Mouse (Mus musculus) midbrain, embryonic 13.5 days (tissue): Measurements from ENCODE around the gene Pptc7. TPM values are rescaled to one million over a fixed set of nuclear protein-coding genes. Genes with fewer than 3 reads are reported as not detected.

Experiments used
- ATAC-seq: fragments of 200-750 bp; cut with Nextera tagmentation; 2 replicates; pipeline ENCODE4 v1.8.0; 2017; ENCODE audit warnings: mild to moderate bottlenecking, moderate TSS enrichment, moderate library complexity
- H3K27ac ChIP-seq: fragments of 300-500 bp; sonication (generic); 2 replicates; pipeline ENCODE4 v1.5.1; 2015; ENCODE audit warnings: inconsistent platforms, mild to moderate bottlenecking, moderate library complexity
- H3K27me3 ChIP-seq: fragments of 300-500 bp; sonication (generic); 2 replicates; pipeline ENCODE4 v1.6.1; 2015; ENCODE audit warnings: mild to moderate bottlenecking, inconsistent platforms
- H3K36me3 ChIP-seq: fragments of 300-500 bp; sonication (generic); 2 replicates; pipeline ENCODE4 v1.6.1; 2015; ENCODE audit warnings: mild to moderate bottlenecking, inconsistent platforms
- H3K4me1 ChIP-seq: fragments of 300-500 bp; sonication (generic); replicated peaks from 2 replicates; pipeline ENCODE4 v1.6.1; 2015; ENCODE audit warnings: inconsistent platforms
- H3K4me2 ChIP-seq: fragments of 300-500 bp; sonication (generic); replicated peaks from 2 replicates; pipeline ENCODE4 v1.6.1; 2015; ENCODE audit warnings: moderate library complexity, mild to moderate bottlenecking, inconsistent platforms
- H3K4me3 ChIP-seq: fragments of 300-500 bp; sonication (generic); replicated peaks from 2 replicates; pipeline ENCODE4 v1.5.1; 2015; ENCODE audit warnings: mild to moderate bottlenecking, inconsistent platforms
- H3K9ac ChIP-seq: fragments of 300-500 bp; sonication (generic); replicated peaks from 2 replicates; pipeline ENCODE4 v1.6.1; 2015; ENCODE audit warnings: mild to moderate bottlenecking, inconsistent platforms
- H3K9me3 ChIP-seq: fragments of 300-500 bp; sonication (generic); 2 replicates; pipeline ENCODE4 v1.6.1; 2016; ENCODE audit warnings: mild to moderate bottlenecking, inconsistent platforms
- WGBS: fragments of 180-500 bp; shearing (Covaris S2); methylation state at CpG from one replicate; pipeline ENCODE4 v1.1.7; 2015; 5-methylcytosine and 5-hydroxymethylcytosine counted together
- polyA plus RNA-seq: library from polyadenylated mRNA; unstranded; fragments of >200 nt; fragmentation: Nextera tagmentation; extraction: Ambion mirVana; gene quantifications from 2 replicates; pipeline ENCODE4 v1.2.1, GENCODE M21; 2015

Pptc7 gene
- polyA plus RNA-seq, 1 experiment from 2014 or later, result 9.1 TPM

- Histone ChIP-seq H3K4me3 (no peak overlapping the region), H3K9ac (no peak overlapping the region), H3K4me2 (no peak overlapping the region), H3K36me3 (peaks cover 21% of the 10 kb centered on the region), H3K9me3 (no peaks in the 10 kb centered on the region), H3K4me1 (peaks cover 62% of the 10 kb centered on the region), H3K27me3 (no peaks in the 10 kb centered on the region), H3K27ac (no peak overlapping the region)
- WGBS, result 67% methylated on average over 6 of the region's 6 CpGs
- no peak for ATAC-seq
These were observed 7.0 kb downstream of the Pptc7 start for GRCm38 (mm10) chr5:122291149-122291548.

GRCm38 (mm10) chr5:122291553-122292339, 7.6 kb downstream of the Pptc7 start:
- no peak overlapping the region for H3K4me3 ChIP-seq
- H3K4me1 ChIP-seq, result peaks cover 56% of the 10 kb centered on the region
- H3K27ac ChIP-seq, result no peak overlapping the region
- H3K9me3 ChIP-seq, result no peaks in the 10 kb centered on the region
- peaks cover 21% of the 10 kb centered on the region for H3K36me3 ChIP-seq
- no peak overlapping the region for H3K4me2 ChIP-seq
- no peak for ATAC-seq
- 76% methylated on average over 17 of the region's 17 CpGs for WGBS
- H3K9ac ChIP-seq, result 0 out of 2 replicates have a peak overlapping the region, but pooled peaks have one; percentile 4
- H3K27me3 ChIP-seq, result no peaks in the 10 kb centered on the region

GRCm38 (mm10) chr5:122293131-122293530, 9.0 kb downstream of the Pptc7 start:
- no peak overlapping the region for H3K4me3 ChIP-seq
- no peaks in the 10 kb centered on the region for H3K27me3 ChIP-seq
- H3K4me2 ChIP-seq, result no peak overlapping the region
- no peaks in the 10 kb centered on the region for H3K9me3 ChIP-seq
- 84% methylated on average over 6 of the region's 6 CpGs for WGBS
- no peak for ATAC-seq
- no peak overlapping the region for H3K9ac ChIP-seq
- H3K36me3 ChIP-seq, result peaks cover 9% of the 10 kb centered on the region; the same call in 1 of the 2 replicates
- no peak overlapping the region for H3K27ac ChIP-seq
- peaks cover 49% of the 10 kb centered on the region for H3K4me1 ChIP-seq

DNA sequence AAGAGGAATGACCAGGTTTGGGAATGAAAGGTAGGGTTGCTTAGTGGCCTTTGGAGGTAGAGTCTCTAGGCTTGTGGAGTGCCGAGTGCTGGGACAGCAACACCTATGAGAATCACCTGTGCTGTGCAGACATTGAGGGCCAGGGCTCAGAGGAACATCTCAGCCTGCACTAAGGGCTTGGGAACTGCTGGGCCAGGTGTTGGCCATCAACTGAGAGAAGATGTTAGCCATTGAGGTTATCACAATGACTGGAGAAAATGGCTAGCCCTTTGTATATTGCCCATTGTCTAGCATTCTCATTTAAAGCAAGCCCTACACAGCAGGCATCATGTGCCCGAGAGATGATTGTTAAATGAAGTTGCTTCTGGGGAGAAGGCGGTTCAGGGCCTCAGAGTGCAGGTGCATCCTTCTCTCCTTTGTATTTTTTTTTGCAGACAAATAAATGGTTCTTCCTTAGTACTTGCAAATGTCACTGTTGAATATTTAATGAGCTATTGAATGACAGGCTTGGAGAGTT, 10.1 kb downstream of the Pptc7 start:
- no peak overlapping the region for H3K4me3 ChIP-seq
- WGBS, result 38% methylated on average over 3 of the region's 3 CpGs
- no peaks in the 10 kb centered on the region for H3K9me3 ChIP-seq
- peak overlapping the region; percentile 51 for H3K27ac ChIP-seq
- ATAC-seq, result no peak
- H3K9ac ChIP-seq, result 0 out of 2 replicates have a peak overlapping the region, but pooled peaks have one; percentile 0
- no peak overlapping the region for H3K4me2 ChIP-seq
- H3K4me1 ChIP-seq, result peaks cover 49% of the 10 kb centered on the region
- H3K36me3 ChIP-seq, result 0 out of 2 replicates have a peak, but pooled peaks cover under 1% of the 10 kb centered on the region
- H3K27me3 ChIP-seq, result no peaks in the 10 kb centered on the region

DNA sequence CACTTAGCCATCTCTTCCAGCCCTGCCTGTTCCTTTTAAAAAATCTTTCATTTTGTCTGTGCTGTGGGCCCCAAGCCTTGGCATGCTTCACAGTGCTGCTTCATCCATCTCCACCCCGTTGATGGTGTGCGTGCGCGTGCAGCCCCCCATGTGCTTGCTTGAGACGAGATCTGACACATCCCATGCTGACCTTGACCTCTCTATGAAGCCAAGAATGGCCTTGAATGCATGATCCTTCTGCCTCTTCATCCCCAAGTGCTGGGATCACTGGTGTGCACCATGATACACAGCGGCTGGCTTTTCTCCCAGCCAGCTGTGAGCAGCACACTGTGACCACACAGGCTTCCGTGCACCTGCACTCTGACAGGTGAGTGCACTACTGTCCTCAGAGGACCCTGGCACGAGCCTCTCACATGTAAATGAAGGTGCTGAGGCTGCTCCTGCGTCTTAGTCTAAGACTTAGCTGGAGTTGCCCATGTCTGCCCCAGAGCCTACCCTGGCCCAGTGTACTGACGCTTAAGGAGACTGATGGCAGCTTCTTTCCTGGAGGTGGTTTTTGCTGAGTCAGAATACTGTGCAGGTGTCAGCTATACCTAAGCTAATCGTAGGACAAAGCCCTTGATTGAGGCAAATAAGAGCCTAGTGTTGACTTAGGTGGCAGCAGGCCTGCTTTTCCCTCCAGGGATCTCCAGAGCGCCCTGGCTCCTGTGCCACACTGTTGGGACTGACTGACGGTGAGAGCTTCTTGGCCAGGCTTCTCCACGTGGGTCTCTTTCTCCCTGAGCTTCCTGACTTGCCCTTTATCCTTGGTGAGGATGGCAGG, 11.2 kb downstream of the Pptc7 start:
- Histone ChIP-seq H3K4me2 (no peak overlapping the region), H3K27ac (peak overlapping the region; percentile 51), H3K4me3 (no peak overlapping the region), H3K9me3 (no peaks in the 10 kb centered on the region), H3K9ac (no peak overlapping the region), H3K36me3 (no peaks in the 10 kb centered on the region), H3K27me3 (no peaks in the 10 kb centered on the region), H3K4me1 (peaks cover 49% of the 10 kb centered on the region)
- WGBS, result 76% methylated on average over 14 of the region's 14 CpGs
- ATAC-seq, result no peak

DNA sequence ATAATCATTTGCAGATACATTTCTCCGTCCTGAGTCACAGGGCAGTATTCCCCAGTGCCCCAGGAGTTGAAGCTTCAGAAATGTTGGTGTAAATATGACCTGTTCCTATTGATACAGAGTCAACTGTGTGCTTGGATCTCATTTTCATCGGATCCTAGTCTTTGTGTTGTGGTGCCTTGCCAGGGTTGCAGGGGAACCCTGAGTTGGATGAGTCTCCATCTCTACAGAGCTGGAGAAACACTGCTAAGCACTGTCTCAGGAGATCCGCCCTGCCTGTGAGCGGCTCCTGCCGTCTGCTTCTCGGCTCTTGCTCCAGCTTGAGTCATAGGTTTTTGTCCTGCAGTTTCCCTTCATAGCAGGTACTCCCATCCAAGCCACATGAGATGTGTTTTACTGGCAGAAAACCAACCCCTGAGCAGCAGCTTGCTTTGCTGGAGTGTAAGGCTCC, 15.9 kb downstream of the Pptc7 start:
- Histone ChIP-seq H3K9me3 (no peaks in the 10 kb centered on the region), H3K27ac (no peak overlapping the region), H3K9ac (no peak overlapping the region), H3K4me1 (peaks cover 27% of the 10 kb centered on the region), H3K4me2 (no peak overlapping the region), H3K4me3 (no peak overlapping the region), H3K27me3 (no peaks in the 10 kb centered on the region), H3K36me3 (no peaks in the 10 kb centered on the region)
- ATAC-seq, result no peak
- WGBS, result 93% methylated on average over 6 of the region's 6 CpGs

- Histone ChIP-seq H3K27ac (no peak overlapping the region), H3K9ac (no peak overlapping the region)
- 75% methylated on average over 17 of the region's 17 CpGs for WGBS
These were observed 18.9 kb downstream of the Pptc7 start for GRCm38 (mm10) chr5:122302810-122303745.

DNA sequence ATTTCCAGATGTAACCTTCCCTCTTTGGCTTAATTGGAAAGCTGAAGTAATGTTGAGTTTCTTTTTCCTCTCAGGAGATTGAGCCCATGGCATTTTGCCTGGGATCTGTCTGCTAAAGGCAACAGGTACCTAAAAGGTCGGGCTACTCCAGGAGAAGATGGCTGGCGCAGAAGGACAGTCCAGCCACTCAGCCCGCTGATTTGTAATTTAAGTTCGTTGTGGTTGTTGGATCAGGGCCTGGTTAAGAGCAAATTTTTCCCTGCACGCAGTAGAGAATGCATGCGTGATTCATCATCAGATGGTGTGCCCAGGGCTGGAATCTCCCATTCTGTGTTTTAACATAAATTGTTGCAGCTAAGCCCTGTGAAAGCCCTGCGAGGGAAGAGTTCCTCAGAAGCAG, 19.8 kb downstream of the Pptc7 start:
- Histone ChIP-seq H3K27me3 (no peaks in the 10 kb centered on the region), H3K9me3 (no peaks in the 10 kb centered on the region), H3K9ac (no peak overlapping the region), H3K27ac (no peak overlapping the region), H3K36me3 (peaks cover 13% of the 10 kb centered on the region), H3K4me2 (no peak overlapping the region), H3K4me3 (no peak overlapping the region), H3K4me1 (peaks cover 20% of the 10 kb centered on the region)
- no peak for ATAC-seq
- 93% methylated on average over 7 of the region's 7 CpGs for WGBS

More at GRCm38 (mm10) chr5:122302810-122303745, 18.9 kb downstream of the Pptc7 start:
- Histone ChIP-seq H3K36me3 (peaks cover 5% of the 10 kb centered on the region), H3K4me1 (peaks cover 20% of the 10 kb centered on the region), H3K27me3 (no peaks in the 10 kb centered on the region), H3K4me2 (no peak overlapping the region), H3K9me3 (no peaks in the 10 kb centered on the region), H3K4me3 (no peak overlapping the region)
- ATAC-seq, result no peak

DNA sequence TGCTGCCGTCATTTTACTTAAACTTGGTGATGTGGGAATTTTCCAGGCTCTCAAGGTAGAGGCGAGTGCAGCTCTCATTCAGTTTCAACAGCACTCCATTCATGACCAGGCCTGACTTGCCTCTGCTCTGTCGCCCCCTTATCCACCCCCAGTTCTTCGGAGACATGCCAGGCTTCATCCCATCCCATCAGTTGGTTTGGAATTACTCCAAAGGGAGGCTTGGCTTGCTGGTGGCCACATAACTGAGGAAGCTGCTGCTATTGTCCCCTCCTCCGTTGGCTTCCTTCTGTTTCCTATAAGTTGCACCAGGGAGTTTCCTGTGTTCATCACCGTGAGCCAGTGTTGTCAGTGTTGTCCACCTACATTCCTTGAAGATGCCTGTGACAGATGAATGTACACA, 20.4 kb downstream of the Pptc7 start:
- no peaks in the 10 kb centered on the region for H3K27me3 ChIP-seq
- no peak overlapping the region for H3K27ac ChIP-seq
- no peak overlapping the region for H3K4me2 ChIP-seq
- no peak for ATAC-seq
- H3K9me3 ChIP-seq, result no peaks in the 10 kb centered on the region
- peaks cover 20% of the 10 kb centered on the region for H3K4me1 ChIP-seq
- 91% methylated on average over 6 of the region's 6 CpGs for WGBS
- H3K9ac ChIP-seq, result no peak overlapping the region
- H3K4me3 ChIP-seq, result no peak overlapping the region
- peaks cover 16% of the 10 kb centered on the region for H3K36me3 ChIP-seq

GRCm38 (mm10) chr5:122305472-122305871, 21.3 kb downstream of the Pptc7 start:
- Histone ChIP-seq H3K36me3 (peaks cover 18% of the 10 kb centered on the region), H3K4me3 (no peak overlapping the region), H3K4me1 (peaks cover 20% of the 10 kb centered on the region), H3K27me3 (no peaks in the 10 kb centered on the region), H3K4me2 (no peak overlapping the region), H3K27ac (no peak overlapping the region), H3K9me3 (no peaks in the 10 kb centered on the region), H3K9ac (no peak overlapping the region)
- 94% methylated on average over 7 of the region's 7 CpGs for WGBS
- no peak for ATAC-seq

DNA sequence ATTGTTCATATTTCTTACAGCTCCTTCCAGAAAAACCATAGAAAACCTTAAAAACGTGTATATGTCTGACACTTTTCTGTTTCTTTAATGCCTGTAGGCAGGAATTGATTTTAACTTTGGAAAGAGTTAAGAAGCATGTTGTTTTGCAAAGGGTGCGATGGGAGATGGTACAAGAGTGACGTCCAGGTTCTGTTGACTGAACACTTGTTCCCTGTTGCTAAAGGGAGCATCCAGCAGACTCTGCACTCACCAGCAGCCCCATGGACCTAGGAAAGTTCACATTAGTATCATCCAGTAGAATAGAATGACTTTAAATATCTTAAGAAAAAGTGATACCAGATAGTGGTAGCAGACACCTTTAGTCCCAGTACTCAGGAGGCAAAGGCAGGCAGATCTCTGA, 22.4 kb downstream of the Pptc7 start:
- no peak overlapping the region for H3K27ac ChIP-seq
- no peak overlapping the region for H3K9ac ChIP-seq
- no peaks in the 10 kb centered on the region for H3K27me3 ChIP-seq
- no peak overlapping the region for H3K4me3 ChIP-seq
- peaks cover 20% of the 10 kb centered on the region for H3K4me1 ChIP-seq
- no peak for ATAC-seq
- 90% methylated on average over 3 of the region's 3 CpGs for WGBS
- no peak overlapping the region for H3K4me2 ChIP-seq
- H3K36me3 ChIP-seq, result peaks cover 27% of the 10 kb centered on the region
- H3K9me3 ChIP-seq, result no peaks in the 10 kb centered on the region
